In the genomic region with DNA sequence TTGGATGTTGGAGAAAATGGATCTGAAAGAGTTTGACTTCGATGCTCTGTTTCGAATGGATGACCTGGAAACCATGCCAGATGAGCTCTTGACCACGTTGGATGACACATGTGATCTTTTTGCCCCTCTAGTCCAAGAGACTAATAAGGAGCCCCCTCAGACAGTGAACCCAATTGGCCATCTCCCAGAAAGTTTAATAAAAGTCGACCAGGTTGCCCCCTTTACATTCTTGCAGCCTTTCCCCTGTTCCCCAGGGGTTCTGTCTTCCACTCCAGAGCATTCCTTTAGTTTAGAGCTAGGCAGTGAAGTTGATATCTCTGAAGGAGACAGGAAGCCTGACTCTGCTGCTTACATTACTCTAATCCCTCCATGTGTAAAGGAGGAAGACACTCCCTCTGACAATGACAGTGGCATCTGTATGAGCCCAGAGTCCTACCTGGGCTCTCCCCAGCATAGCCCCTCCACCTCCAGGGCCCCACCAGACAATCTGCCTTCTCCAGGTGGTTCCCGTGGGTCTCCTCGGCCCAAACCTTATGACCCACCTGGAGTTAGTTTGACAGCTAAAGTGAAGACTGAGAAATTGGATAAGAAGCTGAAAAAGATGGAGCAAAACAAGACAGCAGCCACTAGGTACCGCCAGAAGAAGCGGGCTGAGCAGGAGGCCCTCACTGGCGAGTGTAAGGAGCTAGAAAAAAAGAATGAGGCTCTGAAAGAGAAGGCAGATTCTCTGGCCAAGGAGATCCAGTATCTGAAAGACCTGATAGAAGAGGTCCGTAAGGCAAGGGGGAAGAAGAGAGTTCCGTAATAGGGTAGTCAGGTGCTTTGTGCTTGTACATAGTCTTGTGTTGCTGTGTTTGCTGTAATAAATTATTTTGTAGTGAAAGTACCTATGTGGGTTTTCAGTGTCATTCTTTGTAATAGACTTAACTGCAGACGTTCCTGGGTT, we compare ENCODE assay signal across 9 mouse cellular contexts. TPM values are rescaled to one million over a fixed set of nuclear protein-coding genes. Genes with fewer than 3 reads are reported as not detected.
A peak's percentile ranks its signal among the peaks of the same experiment; 100 is the strongest.
DNase-seq lines count a peak whose midpoint lies in the region; ATAC-seq lines count a peak whose summit lies in the region.
"Had no signal": no experiment of that assay in that cellular context is flagged by ENCODE, and none has a peak within 500 bp of the region (broad histone marks: within the 10 kb centered on the region; RNA-seq: fewer than 3 reads in every experiment).

No protein-coding gene starts in this region.

- peak overlapping the region; percentile 99 for H3K27ac ChIP-seq in heart, embryonic 15.5 days
- peak overlapping the region; percentile 100 for H3K27ac ChIP-seq in hindbrain, embryonic 10.5 days
- peak overlapping the region; percentile 98 for H3K27ac ChIP-seq in midbrain, embryonic 13.5 days

- peaks cover 42% of the 10 kb centered on the region for H3K4me1 ChIP-seq in heart, embryonic 15.5 days (replicated peaks)
- peaks cover 55% of the 10 kb centered on the region for H3K4me1 ChIP-seq in hindbrain, embryonic 10.5 days (replicated peaks)
- H3K4me1 ChIP-seq in midbrain, embryonic 13.5 days (replicated peaks): peaks cover 36% of the 10 kb centered on the region

- no peaks in the 10 kb centered on the region for H3K27me3 ChIP-seq in heart, embryonic 15.5 days
- H3K27me3 ChIP-seq in hindbrain, embryonic 10.5 days (ENCODE audit: insufficient read depth, poor library complexity, severe bottlenecking): no peaks in the 10 kb centered on the region
- no peaks in the 10 kb centered on the region for H3K27me3 ChIP-seq in midbrain, embryonic 13.5 days

- peak overlapping the region; percentile 99 for H3K9ac ChIP-seq in heart, embryonic 15.5 days
- peak overlapping the region; percentile 100 for H3K9ac ChIP-seq in midbrain, embryonic 13.5 days (replicated peaks)

- intact Hi-C loops in heart, postnatal 10 days (cut with DNase I): no loop called here

- H3K4me2 ChIP-seq in heart, embryonic 15.5 days: peak overlapping the region; percentile 79
- peak overlapping the region; percentile 98 for H3K4me2 ChIP-seq in midbrain, embryonic 13.5 days (replicated peaks)

- ATAC-seq in heart, embryonic 15.5 days (replicated peaks; ENCODE audit: insufficient number of reproducible peaks, insufficient read depth, low FRiP score, low read depth): no peak
- ATAC-seq in midbrain, embryonic 13.5 days: no peak

- DNase-seq in heart, postnatal 10 days: no peak
- DNase-seq in MN1 (ENCODE audit: low spot score): peak; percentile 59
- no peak for DNase-seq in hindbrain, embryonic 10.5 days (ENCODE audit: low spot score)
- DNase-seq in retina, postnatal 1 day: no peak
- no peak for DNase-seq in ovary, postnatal 36 days (ENCODE audit: low spot score)
- DNase-seq in ovary, adult 18-20 months (ENCODE audit: low spot score): no peak

- H3K4me3 ChIP-seq in heart, embryonic 15.5 days: peak overlapping the region; percentile 95
- H3K4me3 ChIP-seq in hindbrain, embryonic 10.5 days: peak overlapping the region; percentile 100
- peak overlapping the region; percentile 100 for H3K4me3 ChIP-seq in midbrain, embryonic 13.5 days (replicated peaks)

- 54% methylated on average over 12 of the region's 12 CpGs for WGBS in heart, embryonic 15.5 days
- WGBS in hindbrain, embryonic 10.5 days: 69% methylated on average over 12 of the region's 12 CpGs
- 65% methylated on average over 12 of the region's 12 CpGs for WGBS in midbrain, embryonic 13.5 days

- H3K9me3 ChIP-seq in heart, embryonic 15.5 days (replicated peaks): no peaks in the 10 kb centered on the region
- no peaks in the 10 kb centered on the region for H3K9me3 ChIP-seq in hindbrain, embryonic 10.5 days
- no peaks in the 10 kb centered on the region for H3K9me3 ChIP-seq in midbrain, embryonic 13.5 days

- peaks cover 25% of the 10 kb centered on the region for H3K36me3 ChIP-seq in heart, embryonic 15.5 days
- peaks cover 62% of the 10 kb centered on the region for H3K36me3 ChIP-seq in hindbrain, embryonic 10.5 days
- H3K36me3 ChIP-seq in midbrain, embryonic 13.5 days: peaks cover 48% of the 10 kb centered on the region

RNA-seq across cellular contexts. Expression of a gene that starts 1.9 kb away (rescaled TPM):
- 71.5 and 81.8 TPM in 2 replicates for polyA plus RNA-seq in heart, embryonic 15.5 days (2015; fragmentation: Nextera tagmentation; extraction: Ambion mirVana)
- total RNA-seq in heart, postnatal 10 days (2021): 100 to 1,000 TPM in 1 of 2 experiments, 10 to 100 TPM in 1; 96.4 to 105 TPM
- polyA plus RNA-seq in hindbrain, embryonic 10.5 days (2016; fragmentation: Nextera tagmentation; extraction: Ambion mirVana): 111 TPM in 2 replicates
- polyA plus RNA-seq in midbrain, embryonic 13.5 days (2015; fragmentation: Nextera tagmentation; extraction: Ambion mirVana): 133 and 134 TPM in 2 replicates

RNA-seq across cellular contexts. Expression of a gene that starts 7.2 kb away (rescaled TPM):
- 33.8 and 35.9 TPM in 2 replicates for polyA plus RNA-seq in heart, embryonic 15.5 days (2015; fragmentation: Nextera tagmentation; extraction: Ambion mirVana)
- 10 to 100 TPM; 20.0 to 24.6 TPM for total RNA-seq in heart, postnatal 10 days (2021)
- 67.4 TPM in 2 replicates for polyA plus RNA-seq in hindbrain, embryonic 10.5 days (2016; fragmentation: Nextera tagmentation; extraction: Ambion mirVana)
- polyA plus RNA-seq in midbrain, embryonic 13.5 days (2015; fragmentation: Nextera tagmentation; extraction: Ambion mirVana): 72.9 and 77.8 TPM in 2 replicates

RNA-seq across cellular contexts. Expression of a gene that starts 21.3 kb away (rescaled TPM):
- polyA plus RNA-seq in heart, embryonic 15.5 days (2015; fragmentation: Nextera tagmentation; extraction: Ambion mirVana): not detected in 2 replicates
- 10 to 100 TPM; 22.0 to 31.2 TPM for total RNA-seq in heart, postnatal 10 days (2021)
- polyA plus RNA-seq in hindbrain, embryonic 10.5 days (2016; fragmentation: Nextera tagmentation; extraction: Ambion mirVana): not detected in 2 replicates
- polyA plus RNA-seq in midbrain, embryonic 13.5 days (2015; fragmentation: Nextera tagmentation; extraction: Ambion mirVana): not detected in 2 replicates
- polyA plus RNA-seq: brain, embryonic 14.5 days had no signal

RNA-seq across cellular contexts. Expression of a gene that starts 23.1 kb away (rescaled TPM):
- polyA plus RNA-seq in heart, embryonic 15.5 days (2015; fragmentation: Nextera tagmentation; extraction: Ambion mirVana): 21.1 and 26.8 TPM in 2 replicates
- 10 to 100 TPM; 33.2 to 37.6 TPM for total RNA-seq in heart, postnatal 10 days (2021)
- polyA plus RNA-seq in hindbrain, embryonic 10.5 days (2016; fragmentation: Nextera tagmentation; extraction: Ambion mirVana): 38.6 and 39.3 TPM in 2 replicates
- polyA plus RNA-seq in midbrain, embryonic 13.5 days (2015; fragmentation: Nextera tagmentation; extraction: Ambion mirVana): 42.2 and 43.8 TPM in 2 replicates

RNA-seq across cellular contexts. Expression of a gene that starts 30.1 kb away (rescaled TPM):
- polyA plus RNA-seq in heart, embryonic 15.5 days (2015; fragmentation: Nextera tagmentation; extraction: Ambion mirVana): not detected in 2 replicates
- total RNA-seq in heart, postnatal 10 days (2021): under 1 TPM in 1 of 2 experiments, not detected in 1; 0.05 TPM
- polyA plus RNA-seq in hindbrain, embryonic 10.5 days (2016; fragmentation: Nextera tagmentation; extraction: Ambion mirVana): 0.01 and 0.04 TPM in 2 replicates
- 0.32 and 0.50 TPM in 2 replicates for polyA plus RNA-seq in midbrain, embryonic 13.5 days (2015; fragmentation: Nextera tagmentation; extraction: Ambion mirVana)
